10 mouse cellular contexts compared by ENCODE assay signal in the genomic region with DNA sequence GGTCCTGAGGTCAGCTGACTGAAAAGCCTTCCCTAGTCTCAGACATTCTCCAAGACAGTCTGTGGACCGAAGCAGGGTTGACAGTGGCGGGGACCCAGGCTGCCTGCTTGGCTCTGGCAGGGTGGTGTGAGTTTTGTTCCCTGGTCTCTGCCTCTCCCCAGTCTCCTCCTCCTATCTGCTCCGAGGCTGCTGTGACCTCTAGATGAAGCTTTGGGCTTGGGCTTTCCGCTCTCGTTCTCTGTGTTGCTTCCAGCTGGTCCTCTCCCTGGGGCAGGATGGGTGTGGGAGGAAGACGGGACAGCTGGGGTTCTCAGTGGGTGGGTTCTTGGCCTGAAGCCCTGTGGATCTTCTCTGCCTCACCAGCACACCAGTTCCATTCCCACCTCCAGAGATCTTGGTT. TPM values are rescaled to one million over a fixed set of nuclear protein-coding genes. Genes with fewer than 3 reads are reported as not detected.
DNase-seq lines count a peak whose midpoint lies in the region; ATAC-seq and TF ChIP-seq lines count a peak whose summit lies in the region.
"Had no signal": no experiment of that assay in that cellular context is flagged by ENCODE, and none has a peak within 500 bp of the region (broad histone marks: within the 10 kb centered on the region; RNA-seq: fewer than 3 reads in every experiment).

No protein-coding gene starts in this region.

- no peak overlapping the region for H3K4me2 ChIP-seq in heart, embryonic 11.5 days
- no peak overlapping the region for H3K4me2 ChIP-seq in lung, postnatal 0 days (replicated peaks; ENCODE audit: low read depth, low read length)
- H3K4me2 ChIP-seq: neural tube, embryonic 12.5 days had no signal

- no peaks in the 10 kb centered on the region for H3K27me3 ChIP-seq in heart, embryonic 11.5 days (ENCODE audit: control insufficient read depth, insufficient read depth, low read length)
- no peaks in the 10 kb centered on the region for H3K27me3 ChIP-seq in lung, postnatal 0 days (replicated peaks; ENCODE audit: insufficient read depth, low read length)
- H3K27me3 ChIP-seq: neural tube, embryonic 12.5 days; Patski had no signal

- no peak for TF ChIP-seq EP300 in lung, postnatal 0 days (IDR thresholded peaks at IDR 0.05)

- no peak overlapping the region for H3K9ac ChIP-seq in heart, embryonic 11.5 days (ENCODE audit: low read depth, low read length)
- H3K9ac ChIP-seq in lung, postnatal 0 days (replicated peaks; ENCODE audit: low read depth), result 0 out of 2 replicates have a peak overlapping the region, but pooled peaks have one; percentile 0
- H3K9ac ChIP-seq: neural tube, embryonic 12.5 days had no signal

- no peak overlapping the region for H3K4me3 ChIP-seq in heart, embryonic 11.5 days (ENCODE audit: low read depth, low read length)
- no peak overlapping the region for H3K4me3 ChIP-seq in lung, postnatal 0 days (ENCODE audit: low read depth, low read length)
- H3K4me3 ChIP-seq: neural tube, embryonic 12.5 days had no signal

- peaks cover 26% of the 10 kb centered on the region for H3K4me1 ChIP-seq in heart, embryonic 11.5 days (ENCODE audit: control insufficient read depth, insufficient read depth, low read length)
- peaks cover 6% of the 10 kb centered on the region; the same call in 1 of the 2 replicates for H3K4me1 ChIP-seq in lung, postnatal 0 days (ENCODE audit: insufficient read depth, low read depth, low read length)

- 37% methylated on average over 6 of the region's 6 CpGs for WGBS in heart, embryonic 11.5 days (ENCODE audit: insufficient replicate concordance)
- WGBS in lung, postnatal 0 days, result 34% methylated on average over 6 of the region's 6 CpGs

- ATAC-seq in heart, embryonic 11.5 days (replicated peaks; ENCODE audit: insufficient number of reproducible peaks, low FRiP score, low TSS enrichment), result peak; percentile 42; the same call in 1 of the 2 replicates
- ATAC-seq in lung, postnatal 0 days, result peak; percentile 89
- no peak for ATAC-seq in erythroid progenitor cell, adult 5-6 weeks (replicated peaks; ENCODE audit: low FRiP score, poor library complexity, severe bottlenecking)
- ATAC-seq: Patski had no signal

- DNase-seq in R1 (ENCODE audit: low read depth, low spot score) (peak; percentile 46), MN1 (ENCODE audit: low spot score) (no peak)
- peak; percentile 60 to 65 for DNase-seq in cerebellum, postnatal 14 days
- peak; percentile 68 to 78 for DNase-seq in kidney, postnatal 4 days
- peak; percentile 73 for DNase-seq in lung, postnatal 0 days (ENCODE audit: low spot score)
- DNase-seq in spleen, postnatal 10 days (ENCODE audit: low spot score in 2 of 2), result no peak

- 0 out of 2 replicates have a peak overlapping the region, but pooled peaks have one; percentile 3 for H3K27ac ChIP-seq in heart, embryonic 11.5 days (ENCODE audit: low read depth, low read length)
- H3K27ac ChIP-seq in lung, postnatal 0 days (ENCODE audit: low read length), result peak overlapping the region; percentile 65; the same call in 1 of the 2 replicates
- H3K27ac ChIP-seq: neural tube, embryonic 12.5 days had no signal

- no peak for TF ChIP-seq CTCF in lung, postnatal 0 days (IDR thresholded peaks at IDR 0.05)

- no peaks in the 10 kb centered on the region for H3K9me3 ChIP-seq in heart, embryonic 11.5 days (replicated peaks; ENCODE audit: control insufficient read depth, low read length)
- H3K9me3 ChIP-seq in lung, postnatal 0 days (ENCODE audit: low read length), result no peaks in the 10 kb centered on the region
- H3K9me3 ChIP-seq: neural tube, embryonic 12.5 days had no signal

- no peaks in the 10 kb centered on the region for H3K36me3 ChIP-seq in heart, embryonic 11.5 days (ENCODE audit: control insufficient read depth, insufficient read depth, low read length)
- no peaks in the 10 kb centered on the region; the same call in 1 of the 2 replicates for H3K36me3 ChIP-seq in lung, postnatal 0 days (ENCODE audit: insufficient read depth, low read length)
- H3K36me3 ChIP-seq: neural tube, embryonic 12.5 days had no signal

RNA-seq across cellular contexts. Expression of a gene that starts 51.8 kb away (rescaled TPM):
- 83.3 and 93.3 TPM in 2 replicates for polyA plus RNA-seq in heart, embryonic 11.5 days (2014; fragmentation: Nextera tagmentation; extraction: Ambion mirVana)
- 70.0 and 79.3 TPM in 2 replicates for polyA plus RNA-seq in lung, postnatal 0 days (2015; fragmentation: Nextera tagmentation; extraction: Ambion mirVana)
- total RNA-seq in erythroid progenitor cell, adult 5-6 weeks (2015; ENCODE audit: low replicate concordance), result 0.84 TPM in 1 of 2 replicates, not detected in the other
- not detected in 2 replicates for total RNA-seq in erythroid progenitor cell, adult 5-6 weeks (2017; ENCODE audit: low replicate concordance)

Comparison
In these comparisons a context has a peak if more than half of its experiments do, and no peak if none do; other contexts are left out.
1. DNase-seq: peak in R1 (single experiment), cerebellum, postnatal 14 days (2 of 2), kidney, postnatal 4 days (2 of 2) and lung, postnatal 0 days (single experiment); none in MN1 (single experiment) and spleen, postnatal 10 days (0 of 2).